In genomic region chr9:3023985-3024648, GRCm38 (mm10) we compare ENCODE assay signal across 7 mouse cellular contexts.
DNase-seq lines count a peak whose midpoint lies in the region.

No protein-coding gene starts in this region.

- peak; percentile 14 to 55 for DNase-seq in cerebellum, adult 18-20 months
- DNase-seq in heart, adult 11 months: peak; percentile 100
- peak; percentile 94 to 96 for DNase-seq in kidney, adult 8-10 months
- peak; percentile 94 for DNase-seq in left cerebral cortex, adult 11 months (ENCODE audit: low spot score)
- peak; percentile 65 for DNase-seq in lung, postnatal 14 days
- peak; percentile 1 for DNase-seq in right cerebral cortex, postnatal 14 days
- DNase-seq in thymus, postnatal 10 days (ENCODE audit: low spot score in 2 of 2): peak; percentile 65 to 87

Comparison
In these comparisons a context has a peak if more than half of its experiments do, and no peak if none do; other contexts are left out.
1. Peak in every context shown above with its lines: DNase-seq.
2. DNase-seq: peak in every context shown above with its lines; median percentile 100 in heart, adult 11 months; 95 in kidney, adult 8-10 months; 94 in left cerebral cortex, adult 11 months; 76 in thymus, postnatal 10 days; 65 in lung, postnatal 14 days; 34 in cerebellum, adult 18-20 months; 1 in right cerebral cortex, postnatal 14 days.